Mouse (Mus musculus) megakaryocyte-erythroid progenitor cell, adult 5-6 weeks (primary cell): ENCODE results near the gene Xlr3a. TPM values are rescaled to one million over a fixed set of nuclear protein-coding genes. Genes with fewer than 3 reads are reported as not detected.

Source experiments
- total RNA-seq, 2 experiments: library from RNA; stranded (forward) in 1 of 2; stranded (reverse) in 1 of 2; fragments of 200-1000, 215-1000 nt in 1 of 2; fragments of >200 nt in 1 of 2; fragmentation: Nextera tagmentation in 1 of 2; gene quantifications; 2 replicates each; pipeline ENCODE4 v1.2.3; 2014 to 2017

The Xlr3a gene
- total RNA-seq, 2 experiments from 2014 or later: 1.2 TPM; not detected in 1

Other genes with a start within 250 kb of the Xlr3a start
- 40.3 and 76.2 TPM in 2 replicates for gene Cetn2, start 178.7 kb downstream of the Xlr3a start, total RNA-seq (2014; fragmentation: Nextera tagmentation)
- gene Cetn2, start 178.7 kb downstream of the Xlr3a start, total RNA-seq (2017): 90.8 and 114 TPM in 2 replicates
- gene Nsdhl, start 178.5 kb downstream of the Xlr3a start, total RNA-seq (2014; fragmentation: Nextera tagmentation): 12.9 and 16.6 TPM in 2 replicates
- 22.1 and 22.2 TPM in 2 replicates for gene Nsdhl, start 178.5 kb downstream of the Xlr3a start, total RNA-seq (2017)
- gene Zfp185, start 109.8 kb downstream of the Xlr3a start, total RNA-seq (2014; fragmentation: Nextera tagmentation): 5.6 TPM in 1 of 2 replicates, not detected in the other
- gene Zfp185, start 109.8 kb downstream of the Xlr3a start, total RNA-seq (2017): not detected in 2 replicates
- not detected in 2 replicates for gene Pnma5, start 60.0 kb downstream of the Xlr3a start, total RNA-seq (2014; fragmentation: Nextera tagmentation)
- gene Pnma5, start 60.0 kb downstream of the Xlr3a start, total RNA-seq (2017): not detected in 2 replicates
- gene Pnma3, start 32.3 kb downstream of the Xlr3a start, total RNA-seq (2014; fragmentation: Nextera tagmentation): not detected in 2 replicates
- not detected in 2 replicates for gene Pnma3, start 32.3 kb downstream of the Xlr3a start, total RNA-seq (2017)
- 12.6 and 21.7 TPM in 2 replicates for gene Xlr4a, start 14.6 kb downstream of the Xlr3a start, total RNA-seq (2014; fragmentation: Nextera tagmentation)
- 30.9 and 41.9 TPM in 2 replicates for gene Xlr4a, start 14.6 kb downstream of the Xlr3a start, total RNA-seq (2017)
- gene Gm14685, start 20.0 kb upstream of the Xlr3a start, total RNA-seq (2014; fragmentation: Nextera tagmentation): not detected in 2 replicates
- gene Gm14685, start 20.0 kb upstream of the Xlr3a start, total RNA-seq (2017): not detected in 2 replicates
- gene Xlr5b, start 51.7 kb upstream of the Xlr3a start, total RNA-seq (2014; fragmentation: Nextera tagmentation): not detected in 2 replicates
- gene Xlr5b, start 51.7 kb upstream of the Xlr3a start, total RNA-seq (2017): not detected in 2 replicates
- not detected in 2 replicates for gene DXBay18, start 52.4 kb upstream of the Xlr3a start, total RNA-seq (2014; fragmentation: Nextera tagmentation)
- not detected in 2 replicates for gene DXBay18, start 52.4 kb upstream of the Xlr3a start, total RNA-seq (2017)
- gene Spin2d, start 79.9 kb upstream of the Xlr3a start, total RNA-seq (2014; fragmentation: Nextera tagmentation): not detected in 2 replicates
- gene Spin2d, start 79.9 kb upstream of the Xlr3a start, total RNA-seq (2017): not detected in 2 replicates
- gene Xlr3b, start 95.1 kb upstream of the Xlr3a start, total RNA-seq (2014; fragmentation: Nextera tagmentation): 4.8 and 10.8 TPM in 2 replicates
- gene Xlr3b, start 95.1 kb upstream of the Xlr3a start, total RNA-seq (2017): 4.2 and 4.4 TPM in 2 replicates
- gene Xlr4b, start 117.2 kb upstream of the Xlr3a start, total RNA-seq (2014; fragmentation: Nextera tagmentation): 41.2 TPM in 2 replicates
- gene Xlr4b, start 117.2 kb upstream of the Xlr3a start, total RNA-seq (2017): 23.1 and 29.2 TPM in 2 replicates
- 2.6 and 2.8 TPM in 2 replicates for gene F8a, start 131.2 kb upstream of the Xlr3a start, total RNA-seq (2014; fragmentation: Nextera tagmentation)
- gene F8a, start 131.2 kb upstream of the Xlr3a start, total RNA-seq (2017): 2.4 and 2.6 TPM in 2 replicates
- gene Xlr4c, start 146.0 kb upstream of the Xlr3a start, total RNA-seq (2014; fragmentation: Nextera tagmentation): 5.5 and 10.5 TPM in 2 replicates
- gene Xlr4c, start 146.0 kb upstream of the Xlr3a start, total RNA-seq (2017): 24.6 and 34.2 TPM in 2 replicates
- not detected in 2 replicates for gene Xlr3c, start 168.3 kb upstream of the Xlr3a start, total RNA-seq (2014; fragmentation: Nextera tagmentation)
- 0.69 TPM in 1 of 2 replicates, not detected in the other for gene Xlr3c, start 168.3 kb upstream of the Xlr3a start, total RNA-seq (2017)
- not detected in 2 replicates for gene Xlr5a, start 195.9 kb upstream of the Xlr3a start, total RNA-seq (2014; fragmentation: Nextera tagmentation)
- gene Xlr5a, start 195.9 kb upstream of the Xlr3a start, total RNA-seq (2017): not detected in 2 replicates
- not detected in 2 replicates for gene Xlr5c, start 195.9 kb upstream of the Xlr3a start, total RNA-seq (2014; fragmentation: Nextera tagmentation)
- gene Xlr5c, start 195.9 kb upstream of the Xlr3a start, total RNA-seq (2017): not detected in 2 replicates
- gene Gm45015, start 239.7 kb upstream of the Xlr3a start, total RNA-seq (2014; fragmentation: Nextera tagmentation): not detected in 2 replicates
- gene Gm45015, start 239.7 kb upstream of the Xlr3a start, total RNA-seq (2017): not detected in 2 replicates
- 3.1 and 6.7 TPM in 2 replicates for gene Zfp275, start 245.5 kb upstream of the Xlr3a start, total RNA-seq (2014; fragmentation: Nextera tagmentation)
- 1.8 and 2.5 TPM in 2 replicates for gene Zfp275, start 245.5 kb upstream of the Xlr3a start, total RNA-seq (2017)